Mouse (Mus musculus) forebrain, embryonic 16.5 days (tissue): Measurements from ENCODE around the gene Abcd3. TPM values are rescaled to one million over a fixed set of nuclear protein-coding genes. Genes with fewer than 3 reads are reported as not detected.

Experiments
- ATAC-seq: fragments of 200-750 bp; cut with Nextera tagmentation; 2 replicates; pipeline ENCODE4 v1.8.0; 2017; ENCODE audit warnings: mild to moderate bottlenecking, moderate library complexity
- H3K27ac ChIP-seq: fragments of 300-500 bp; sonication (generic); 2 replicates; pipeline ENCODE4 v1.5.1; 2014; ENCODE audit warnings: low read length, control low read depth
- H3K27me3 ChIP-seq: fragments of 300-500 bp; sonication (generic); replicated peaks from 2 replicates; pipeline ENCODE4 v1.6.1; 2014; ENCODE audit warnings: low read length; ENCODE audit not compliant: control insufficient read depth, insufficient read depth
- H3K36me3 ChIP-seq: fragments of 300-500 bp; sonication (generic); 2 replicates; pipeline ENCODE4 v1.6.1; 2014; ENCODE audit not compliant: control insufficient read depth, insufficient read depth
- H3K4me1 ChIP-seq: fragments of 300-500 bp; sonication (generic); replicated peaks from 2 replicates; pipeline ENCODE4 v1.6.1; 2014; ENCODE audit warnings: low read length; ENCODE audit not compliant: control insufficient read depth, insufficient read depth
- H3K4me2 ChIP-seq: fragments of 300-500 bp; sonication (generic); 2 replicates; pipeline ENCODE4 v1.6.1; 2014; ENCODE audit warnings: mild to moderate bottlenecking, low read length, control low read depth
- H3K4me3 ChIP-seq: fragments of 300-500 bp; sonication (generic); replicated peaks from 2 replicates; pipeline ENCODE4 v1.5.1; 2014; ENCODE audit warnings: mild to moderate bottlenecking, low read length, control low read depth
- H3K9ac ChIP-seq: fragments of 300-500 bp; sonication (generic); replicated peaks from 2 replicates; pipeline ENCODE4 v1.6.1; 2014; ENCODE audit warnings: low read depth, low read length, control low read depth
- H3K9me3 ChIP-seq: fragments of 300-500 bp; sonication (generic); 2 replicates; pipeline ENCODE4 v1.6.1; 2016; ENCODE audit warnings: low read length; ENCODE audit not compliant: control insufficient read depth
- WGBS: fragments of 180-500 bp; shearing (Covaris S2); extraction: QIAGEN DNeasy Blood & Tissue Kit; methylation state at CpG from one replicate; pipeline ENCODE4 v1.1.7; 2014; 5-methylcytosine and 5-hydroxymethylcytosine counted together
- polyA plus RNA-seq: library from polyadenylated mRNA; unstranded; fragments of >200 nt; fragmentation: Nextera tagmentation; extraction: Ambion mirVana; gene quantifications from 2 replicates; pipeline ENCODE4 v1.2.1, GENCODE M21; 2015

Abcd3 gene
- polyA plus RNA-seq, 1 experiment from 2014 or later = 72.8 TPM

DNA sequence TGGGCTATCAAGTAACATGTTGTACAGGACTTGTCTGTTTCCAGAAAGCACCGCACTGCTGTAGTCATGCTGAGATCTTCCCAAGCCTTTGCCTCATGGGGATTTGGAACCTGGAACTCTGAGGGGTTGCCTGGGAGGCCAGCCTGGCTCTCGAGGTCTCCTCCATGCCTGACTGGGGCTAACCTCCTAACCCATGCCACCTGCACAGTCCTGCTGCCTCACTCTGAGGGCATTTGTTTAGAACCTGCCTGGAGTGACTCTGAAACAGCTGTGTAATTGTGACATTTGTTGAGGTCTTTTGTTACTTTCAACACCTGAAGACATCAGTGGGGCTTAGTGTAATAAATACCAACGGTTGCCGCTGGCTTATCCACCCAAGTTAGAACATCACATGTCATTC lies 102.9 kb downstream of the Abcd3 start:
- ATAC-seq = no peak
- no peaks in the 10 kb centered on the region for H3K27me3 ChIP-seq
- no peaks in the 10 kb centered on the region for H3K36me3 ChIP-seq
- H3K9ac ChIP-seq = no peak overlapping the region
- H3K4me1 ChIP-seq = no peaks in the 10 kb centered on the region; the same call in 1 of the 2 replicates
- H3K9me3 ChIP-seq = no peaks in the 10 kb centered on the region
- no peak overlapping the region for H3K27ac ChIP-seq
- WGBS = 80% methylated on average over 4 of the region's 4 CpGs
- H3K4me2 ChIP-seq = no peak overlapping the region
- H3K4me3 ChIP-seq = no peak overlapping the region

- H3K9ac ChIP-seq = no peak overlapping the region
- H3K4me2 ChIP-seq = no peak overlapping the region
- no peaks in the 10 kb centered on the region; the same call in 1 of the 2 replicates for H3K4me1 ChIP-seq
- no peaks in the 10 kb centered on the region for H3K9me3 ChIP-seq
- ATAC-seq = no peak
- WGBS = 87% methylated on average over 7 of the region's 7 CpGs
- no peak overlapping the region for H3K4me3 ChIP-seq
- H3K27me3 ChIP-seq = no peaks in the 10 kb centered on the region
- H3K36me3 ChIP-seq = no peaks in the 10 kb centered on the region
- no peak overlapping the region for H3K27ac ChIP-seq
Measured at GRCm38 (mm10) chr3:121710894-121711531, 104.1 kb downstream of the Abcd3 start.

Other genes with a start within 250 kb of the Abcd3 start
- not detected in 2 replicates for gene 4930432M17Rik, start 144.5 kb downstream of the Abcd3 start, polyA plus RNA-seq
- gene F3, start 91.8 kb downstream of the Abcd3 start, polyA plus RNA-seq = 9.1 and 9.5 TPM in 2 replicates
- 18.3 and 27.8 TPM in 2 replicates for gene Arhgap29, start 137.2 kb upstream of the Abcd3 start, polyA plus RNA-seq
- gene Abca4, start 229.1 kb upstream of the Abcd3 start, polyA plus RNA-seq = 0.70 and 0.87 TPM in 2 replicates